Mouse (Mus musculus): ENCODE measurements around the gene Mark2. TPM values are rescaled to one million over a fixed set of nuclear protein-coding genes. Genes with fewer than 3 reads are reported as not detected.

The Mark2 gene
- polyA plus RNA-seq, 1 experiment from 2014 or later = 39.6 TPM

DNA sequence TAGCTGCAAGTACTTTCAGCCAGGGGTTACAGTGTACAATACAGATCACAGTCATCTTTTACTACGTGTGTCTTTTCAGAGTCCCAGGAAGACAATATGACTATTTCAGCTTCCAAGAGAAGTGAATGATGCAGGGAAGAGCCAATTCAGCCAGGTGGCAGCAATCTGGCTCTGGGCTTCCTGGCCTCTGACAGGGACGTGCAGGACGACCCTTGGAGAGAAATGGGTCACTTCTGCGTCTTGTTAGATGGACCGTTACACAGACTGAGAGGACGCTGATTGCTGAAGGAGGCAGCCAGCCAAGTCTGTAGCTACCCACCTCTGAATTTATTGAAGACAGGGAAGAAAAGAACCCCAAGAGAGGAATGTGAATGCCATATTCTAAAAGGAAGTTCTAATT is 37.9 kb downstream of the Mark2 start:
- no peak overlapping the region for H3K4me3 ChIP-seq (ENCODE audit: low read depth, low read length)
- H3K9ac ChIP-seq (ENCODE audit: low read depth, low read length) = no peak overlapping the region
- no peaks in the 10 kb centered on the region for H3K36me3 ChIP-seq (ENCODE audit: control insufficient read depth, insufficient read depth)
- H3K4me1 ChIP-seq (replicated peaks; ENCODE audit: control insufficient read depth, insufficient read depth, low read length) = peaks cover 26% of the 10 kb centered on the region
- no peak for ATAC-seq
- 64% methylated on average over 6 of the region's 6 CpGs for WGBS
- no peak overlapping the region for H3K27ac ChIP-seq (ENCODE audit: low read depth, low read length)
- H3K9me3 ChIP-seq (ENCODE audit: control insufficient read depth) = no peaks in the 10 kb centered on the region
- no peak overlapping the region for H3K4me2 ChIP-seq (replicated peaks; ENCODE audit: low read depth)
- peak; percentile 32 for TF ChIP-seq CTCF (IDR thresholded peaks at IDR 0.05; ENCODE audit: low read depth)
- no peaks in the 10 kb centered on the region for H3K27me3 ChIP-seq (replicated peaks; ENCODE audit: control insufficient read depth, insufficient read depth, low read length)

DNA sequence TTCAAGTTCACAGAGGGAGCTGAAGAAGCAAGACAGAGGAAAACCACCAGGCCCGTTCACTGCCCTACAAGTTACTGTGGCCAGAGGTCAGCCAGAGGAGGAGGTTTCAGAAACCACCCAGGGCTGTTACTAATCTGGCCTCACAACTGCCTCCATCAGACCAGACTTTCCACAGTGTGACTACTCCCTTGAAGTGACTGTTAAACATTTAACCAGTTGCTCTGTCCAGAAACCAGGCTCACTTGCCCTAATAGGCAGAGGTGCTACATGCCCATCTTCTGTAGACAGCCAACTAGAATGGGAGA is 39.2 kb downstream of the Mark2 start:
- no peak overlapping the region for H3K4me3 ChIP-seq (ENCODE audit: low read depth, low read length)
- H3K4me2 ChIP-seq (replicated peaks; ENCODE audit: low read depth) = no peak overlapping the region
- no peak overlapping the region for H3K9ac ChIP-seq (ENCODE audit: low read depth, low read length)
- no peaks in the 10 kb centered on the region for H3K9me3 ChIP-seq (ENCODE audit: control insufficient read depth)
- H3K36me3 ChIP-seq (ENCODE audit: control insufficient read depth, insufficient read depth) = no peaks in the 10 kb centered on the region
- ATAC-seq = no peak
- WGBS = 34% methylated on average over 1 of the region's 1 CpGs
- TF ChIP-seq CTCF (IDR thresholded peaks at IDR 0.05; ENCODE audit: low read depth) = no peak
- H3K27ac ChIP-seq (ENCODE audit: low read depth, low read length) = no peak overlapping the region
- no peaks in the 10 kb centered on the region for H3K27me3 ChIP-seq (replicated peaks; ENCODE audit: control insufficient read depth, insufficient read depth, low read length)
- peaks cover 12% of the 10 kb centered on the region for H3K4me1 ChIP-seq (replicated peaks; ENCODE audit: control insufficient read depth, insufficient read depth, low read length)

GRCm38 (mm10) chr19:7301647-7302492 is 39.8 kb downstream of the Mark2 start:
- H3K9me3 ChIP-seq (ENCODE audit: control insufficient read depth) = no peaks in the 10 kb centered on the region
- H3K36me3 ChIP-seq (ENCODE audit: control insufficient read depth, insufficient read depth) = no peaks in the 10 kb centered on the region
- H3K4me3 ChIP-seq (ENCODE audit: low read depth, low read length) = no peak overlapping the region
- ATAC-seq = no peak
- 61% methylated on average over 7 of the region's 7 CpGs for WGBS
- H3K9ac ChIP-seq (ENCODE audit: low read depth, low read length) = no peak overlapping the region
- H3K4me1 ChIP-seq (replicated peaks; ENCODE audit: control insufficient read depth, insufficient read depth, low read length) = peaks cover 8% of the 10 kb centered on the region; the same call in 1 of the 2 replicates
- no peak for TF ChIP-seq CTCF (IDR thresholded peaks at IDR 0.05; ENCODE audit: low read depth)
- H3K27ac ChIP-seq (ENCODE audit: low read depth, low read length) = 0 out of 2 replicates have a peak overlapping the region, but pooled peaks have one; percentile 15
- no peaks in the 10 kb centered on the region for H3K27me3 ChIP-seq (replicated peaks; ENCODE audit: control insufficient read depth, insufficient read depth, low read length)
- no peak overlapping the region for H3K4me2 ChIP-seq (replicated peaks; ENCODE audit: low read depth)

DNA sequence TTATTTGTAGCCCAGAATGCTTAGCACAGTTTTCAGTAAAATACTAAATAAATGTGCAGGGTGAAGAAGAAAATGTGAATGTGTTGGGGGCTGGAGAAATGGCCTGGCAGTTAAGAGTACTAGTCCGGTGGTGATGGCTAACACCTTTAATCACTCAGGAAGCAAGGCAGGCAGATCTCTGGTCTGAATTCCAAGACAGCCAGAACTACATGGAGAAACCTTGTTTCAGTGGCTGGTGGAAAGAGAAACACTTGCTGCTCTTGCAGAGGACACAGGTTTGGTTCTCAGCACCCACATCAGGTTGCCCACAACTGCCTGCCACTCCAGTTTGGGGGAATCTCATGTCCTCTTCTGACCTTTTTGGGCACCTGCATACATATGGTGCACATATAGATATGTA is 41.6 kb downstream of the Mark2 start:
- no peaks in the 10 kb centered on the region for H3K27me3 ChIP-seq (replicated peaks; ENCODE audit: control insufficient read depth, insufficient read depth, low read length)
- peaks cover 3% of the 10 kb centered on the region; the same call in 1 of the 2 replicates for H3K4me1 ChIP-seq (replicated peaks; ENCODE audit: control insufficient read depth, insufficient read depth, low read length)
- no peak overlapping the region for H3K4me2 ChIP-seq (replicated peaks; ENCODE audit: low read depth)
- no peak overlapping the region for H3K27ac ChIP-seq (ENCODE audit: low read depth, low read length)
- H3K9ac ChIP-seq (ENCODE audit: low read depth, low read length) = no peak overlapping the region
- H3K36me3 ChIP-seq (ENCODE audit: control insufficient read depth, insufficient read depth) = no peaks in the 10 kb centered on the region
- no peaks in the 10 kb centered on the region for H3K9me3 ChIP-seq (ENCODE audit: control insufficient read depth)
- no peak for TF ChIP-seq CTCF (IDR thresholded peaks at IDR 0.05; ENCODE audit: low read depth)
- H3K4me3 ChIP-seq (ENCODE audit: low read depth, low read length) = no peak overlapping the region
- 90% methylated on average over 1 of the region's 1 CpGs for WGBS
- no peak for ATAC-seq

DNA sequence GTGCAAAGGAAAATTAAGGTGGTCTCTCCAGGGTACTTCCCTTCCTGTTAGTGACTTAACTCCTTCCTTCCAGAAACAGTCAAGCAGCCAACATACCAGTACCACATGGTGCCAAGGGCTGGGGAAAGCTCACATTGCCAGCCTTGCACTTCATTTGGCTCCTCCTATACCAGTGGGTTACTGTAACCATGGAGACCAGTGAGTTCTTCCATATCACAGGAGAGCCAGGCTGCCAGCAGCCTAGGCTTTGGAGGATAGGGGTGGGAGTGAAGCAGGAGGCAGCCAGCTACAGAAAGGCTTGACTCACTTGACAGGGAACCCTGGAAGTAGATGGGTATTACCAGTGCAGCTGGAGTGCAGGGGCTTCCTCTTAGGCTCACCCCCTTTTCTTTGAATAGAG is 42.6 kb downstream of the Mark2 start:
- no peak overlapping the region for H3K4me3 ChIP-seq (ENCODE audit: low read depth, low read length)
- no peak overlapping the region for H3K27ac ChIP-seq (ENCODE audit: low read depth, low read length)
- no peak overlapping the region for H3K4me2 ChIP-seq (replicated peaks; ENCODE audit: low read depth)
- no peaks in the 10 kb centered on the region for H3K9me3 ChIP-seq (ENCODE audit: control insufficient read depth)
- H3K9ac ChIP-seq (ENCODE audit: low read depth, low read length) = no peak overlapping the region
- peaks cover 3% of the 10 kb centered on the region for H3K4me1 ChIP-seq (replicated peaks; ENCODE audit: control insufficient read depth, insufficient read depth, low read length)
- no peak for TF ChIP-seq CTCF (IDR thresholded peaks at IDR 0.05; ENCODE audit: low read depth)
- H3K27me3 ChIP-seq (replicated peaks; ENCODE audit: control insufficient read depth, insufficient read depth, low read length) = no peaks in the 10 kb centered on the region
- ATAC-seq = no peak
- no peaks in the 10 kb centered on the region for H3K36me3 ChIP-seq (ENCODE audit: control insufficient read depth, insufficient read depth)

DNA sequence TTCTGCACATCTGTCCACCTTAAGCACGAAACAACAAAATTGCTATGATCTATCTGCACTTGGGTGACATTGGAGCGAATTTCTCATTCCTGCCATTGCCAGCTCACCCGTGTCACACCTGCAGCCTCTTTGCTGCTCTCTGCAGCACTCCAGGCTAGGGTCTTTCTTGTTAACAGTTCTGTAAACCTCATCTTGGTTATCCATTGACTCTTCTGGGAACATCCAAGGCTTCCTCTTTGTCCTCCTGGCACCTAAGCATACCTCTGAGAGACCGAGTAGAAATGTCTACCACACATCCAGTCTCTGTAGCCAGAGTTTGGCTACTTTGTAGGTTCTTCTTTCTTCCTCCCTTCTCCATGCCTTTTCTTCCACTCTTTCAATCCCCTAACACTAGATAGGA is 45.7 kb downstream of the Mark2 start:
- no peak overlapping the region for H3K4me3 ChIP-seq (ENCODE audit: low read depth, low read length)
- 53% methylated on average over 4 of the region's 4 CpGs for WGBS
- no peak for ATAC-seq

More for the DNA sequence above, 45.7 kb downstream of the Mark2 start:
- H3K4me1 ChIP-seq (replicated peaks; ENCODE audit: control insufficient read depth, insufficient read depth, low read length) = peaks cover 9% of the 10 kb centered on the region
- no peaks in the 10 kb centered on the region for H3K27me3 ChIP-seq (replicated peaks; ENCODE audit: control insufficient read depth, insufficient read depth, low read length)
- no peaks in the 10 kb centered on the region for H3K36me3 ChIP-seq (ENCODE audit: control insufficient read depth, insufficient read depth)
- TF ChIP-seq CTCF (IDR thresholded peaks at IDR 0.05; ENCODE audit: low read depth) = no peak
- peak overlapping the region; percentile 97 for H3K27ac ChIP-seq (ENCODE audit: low read depth, low read length)
- H3K9ac ChIP-seq (ENCODE audit: low read depth, low read length) = no peak overlapping the region
- no peaks in the 10 kb centered on the region for H3K9me3 ChIP-seq (ENCODE audit: control insufficient read depth)
- H3K4me2 ChIP-seq (replicated peaks; ENCODE audit: low read depth) = peak overlapping the region; percentile 73; the same call in 1 of the 2 replicates

Data from intestine, postnatal 0 days (tissue).